Mouse (Mus musculus) thymus, postnatal 0 days (tissue): Measurements from ENCODE around the gene Gm29609. TPM values are rescaled to one million over a fixed set of nuclear protein-coding genes. Genes with fewer than 3 reads are reported as not detected.

Source experiments
- polyA plus RNA-seq: library from polyadenylated mRNA; unstranded; fragments of >200 nt; fragmentation: Nextera tagmentation; extraction: Ambion mirVana; gene quantifications from 2 replicates; pipeline ENCODE4 v1.2.1, GENCODE M21; 2015

The Gm29609 gene
- polyA plus RNA-seq, 1 experiment from 2014 or later: 0.88 TPM

Other genes starting within 250 kb of the Gm29609 start
- gene Cgref1, start 234.3 kb downstream of the Gm29609 start, polyA plus RNA-seq: 0.70 and 0.71 TPM in 2 replicates
- gene Preb, start 219.6 kb downstream of the Gm29609 start, polyA plus RNA-seq: 141 and 156 TPM in 2 replicates
- 0.03 and 0.04 TPM in 2 replicates for gene Tcf23, start 211.2 kb downstream of the Gm29609 start, polyA plus RNA-seq
- gene Atraid, start 131.6 kb downstream of the Gm29609 start, polyA plus RNA-seq: 123 and 132 TPM in 2 replicates
- 7.0 and 8.7 TPM in 2 replicates for gene Slc5a6, start 131.0 kb downstream of the Gm29609 start, polyA plus RNA-seq
- 15.3 and 16.8 TPM in 2 replicates for gene Cad, start 125.1 kb downstream of the Gm29609 start, polyA plus RNA-seq
- not detected in 2 replicates for gene Dnajc5g, start 73.6 kb downstream of the Gm29609 start, polyA plus RNA-seq
- gene Slc30a3, start 71.7 kb downstream of the Gm29609 start, polyA plus RNA-seq: 0.07 and 0.30 TPM in 2 replicates
- gene Trim54, start 63.2 kb downstream of the Gm29609 start, polyA plus RNA-seq: 0.14 and 0.16 TPM in 2 replicates
- gene Ucn, start 41.1 kb downstream of the Gm29609 start, polyA plus RNA-seq: not detected in 2 replicates
- 17.1 and 21.9 TPM in 2 replicates for gene Mpv17, start 25.7 kb downstream of the Gm29609 start, polyA plus RNA-seq
- 46.1 and 47.2 TPM in 2 replicates for gene Gtf3c2, start 233 bp upstream of the Gm29609 start, polyA plus RNA-seq
- gene Snx17, start 13.3 kb upstream of the Gm29609 start, polyA plus RNA-seq: 126 and 144 TPM in 2 replicates
- gene Eif2b4, start 13.5 kb upstream of the Gm29609 start, polyA plus RNA-seq: 73.6 and 80.4 TPM in 2 replicates
- gene Zfp513, start 22.4 kb upstream of the Gm29609 start, polyA plus RNA-seq: 7.0 TPM in 2 replicates
- 131 and 140 TPM in 2 replicates for gene Ppm1g, start 40.8 kb upstream of the Gm29609 start, polyA plus RNA-seq
- 109 and 116 TPM in 2 replicates for gene Nrbp1, start 61.0 kb upstream of the Gm29609 start, polyA plus RNA-seq
- 0.64 and 0.67 TPM in 2 replicates for gene Gm9970, start 61.3 kb upstream of the Gm29609 start, polyA plus RNA-seq
- gene Krtcap3, start 71.8 kb upstream of the Gm29609 start, polyA plus RNA-seq: 21.8 and 23.9 TPM in 2 replicates
- gene Ift172, start 111.2 kb upstream of the Gm29609 start, polyA plus RNA-seq: 10.6 and 12.9 TPM in 2 replicates
- 2.0 and 2.5 TPM in 2 replicates for gene Fndc4, start 116.2 kb upstream of the Gm29609 start, polyA plus RNA-seq
- gene Gckr, start 117.5 kb upstream of the Gm29609 start, polyA plus RNA-seq: 0.04 and 0.06 TPM in 2 replicates